Mouse (Mus musculus) stomach, embryonic 14.5 days (tissue): ENCODE data around the gene Zkscan17. TPM values are rescaled to one million over a fixed set of nuclear protein-coding genes. Genes with fewer than 3 reads are reported as not detected.
"Not testable (repeated sequence)": the region's sequence is repeated elsewhere in the genome, so short reads cannot be mapped to it uniquely, and the experiment has no call there.

Experiments used
- ATAC-seq: fragments of 200-750 bp; cut with Nextera tagmentation; 2 replicates; pipeline ENCODE4 v1.8.0; 2017; ENCODE audit warnings: low read depth, moderate TSS enrichment; ENCODE audit not compliant: insufficient number of reproducible peaks, insufficient read depth, low FRiP score
- H3K27ac ChIP-seq: fragments of 300-500 bp; sonication (generic); 2 replicates; pipeline ENCODE4 v1.5.1; 2014; ENCODE audit warnings: mild to moderate bottlenecking, low read length, moderate library complexity, mixed read lengths
- H3K27me3 ChIP-seq: fragments of 300-500 bp; sonication (generic); 2 replicates; pipeline ENCODE4 v1.6.1; 2014; ENCODE audit warnings: low read length, control low read depth, mixed read lengths; ENCODE audit not compliant: control insufficient read depth, insufficient read depth
- H3K36me3 ChIP-seq: fragments of 300-500 bp; sonication (generic); 2 replicates; pipeline ENCODE4 v1.6.1; 2014; ENCODE audit warnings: mild to moderate bottlenecking, control low read depth, low read length, moderate library complexity, mixed read lengths; ENCODE audit not compliant: control insufficient read depth, insufficient read depth
- H3K4me1 ChIP-seq: fragments of 300-500 bp; sonication (generic); 2 replicates; pipeline ENCODE4 v1.6.1; 2014; ENCODE audit warnings: low read length, control low read depth, mixed read lengths; ENCODE audit not compliant: control insufficient read depth, insufficient read depth
- H3K4me2 ChIP-seq: fragments of 300-500 bp; sonication (generic); replicated peaks from 2 replicates; pipeline ENCODE4 v1.6.1; 2014; ENCODE audit warnings: low read depth, low read length, control low read depth
- H3K4me3 ChIP-seq: fragments of 300-500 bp; sonication (generic); 2 replicates; pipeline ENCODE4 v1.5.1; 2014; ENCODE audit warnings: low read depth, low read length, control low read depth
- H3K9ac ChIP-seq: fragments of 300-500 bp; sonication (generic); replicated peaks from 2 replicates; pipeline ENCODE4 v1.6.1; 2014; ENCODE audit warnings: low read depth, mild to moderate bottlenecking, control low read depth, low read length, moderate library complexity, mixed read lengths
- H3K9me3 ChIP-seq: fragments of 300-500 bp; sonication (generic); 2 replicates; pipeline ENCODE4 v1.6.1; 2016; ENCODE audit warnings: low read depth, low read length, control low read depth; ENCODE audit not compliant: control insufficient read depth
- WGBS: fragments of 180-500 bp; shearing (Covaris S2); extraction: QIAGEN DNeasy Blood & Tissue Kit; methylation state at CpG from one replicate; pipeline ENCODE4 v1.1.7; 2014; 5-methylcytosine and 5-hydroxymethylcytosine counted together
- polyA plus RNA-seq: library from polyadenylated mRNA; unstranded; fragments of >200 nt; fragmentation: Nextera tagmentation; extraction: Ambion mirVana; gene quantifications from 2 replicates; pipeline ENCODE4 v1.2.1, GENCODE M21; 2014

Zkscan17 gene
- polyA plus RNA-seq = 19.4 and 20.9 TPM in 2 replicates

DNA sequence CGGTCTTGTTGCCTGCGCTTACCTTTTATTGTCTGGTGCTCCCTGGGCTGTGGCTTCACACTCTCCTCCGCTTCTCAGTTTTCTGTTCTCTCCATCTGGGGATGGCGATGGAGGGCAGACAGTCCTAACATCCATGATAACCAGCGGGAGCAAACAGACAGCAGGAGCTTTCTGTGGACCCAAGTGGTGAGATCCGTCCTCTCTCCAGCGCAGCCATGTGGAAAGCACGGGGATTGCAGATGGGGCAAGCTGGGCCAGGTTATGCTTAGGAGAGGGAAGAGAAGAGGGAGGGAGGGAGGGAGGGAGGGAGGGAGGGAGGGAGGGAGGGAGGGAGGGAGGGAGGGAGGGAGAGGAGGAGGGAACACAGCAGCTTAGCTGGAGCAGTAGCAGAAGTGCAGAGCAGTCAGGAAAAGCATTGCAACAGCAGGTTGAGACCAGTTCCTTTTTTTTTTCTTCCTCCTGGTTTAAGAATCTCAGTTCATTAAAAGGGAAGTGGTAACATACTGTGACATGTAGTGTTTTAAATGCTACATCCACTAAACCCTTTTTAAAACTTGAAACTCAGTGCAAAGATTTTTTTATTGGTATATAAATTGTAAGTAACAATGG is at the start of gene Zkscan17:
Gene Zkscan17, minus strand, starts transcription at position 280 of the 609 bp plus-strand sequence.
- ATAC-seq = no peak
- no peaks in the 10 kb centered on the region for H3K36me3 ChIP-seq
- H3K27me3 ChIP-seq = no peaks in the 10 kb centered on the region
- no peak within 1 kb of the TSS for H3K4me3 ChIP-seq
- H3K4me2 ChIP-seq = no peak within 1 kb of the TSS
- no peaks in the 10 kb centered on the region for H3K9me3 ChIP-seq
- H3K9ac ChIP-seq = no peak within 1 kb of the TSS
- H3K4me1 ChIP-seq = no peaks in the 10 kb centered on the region
- WGBS = 48% methylated on average over 8 of the region's 8 CpGs
- no peak within 1 kb of the TSS for H3K27ac ChIP-seq

DNA sequence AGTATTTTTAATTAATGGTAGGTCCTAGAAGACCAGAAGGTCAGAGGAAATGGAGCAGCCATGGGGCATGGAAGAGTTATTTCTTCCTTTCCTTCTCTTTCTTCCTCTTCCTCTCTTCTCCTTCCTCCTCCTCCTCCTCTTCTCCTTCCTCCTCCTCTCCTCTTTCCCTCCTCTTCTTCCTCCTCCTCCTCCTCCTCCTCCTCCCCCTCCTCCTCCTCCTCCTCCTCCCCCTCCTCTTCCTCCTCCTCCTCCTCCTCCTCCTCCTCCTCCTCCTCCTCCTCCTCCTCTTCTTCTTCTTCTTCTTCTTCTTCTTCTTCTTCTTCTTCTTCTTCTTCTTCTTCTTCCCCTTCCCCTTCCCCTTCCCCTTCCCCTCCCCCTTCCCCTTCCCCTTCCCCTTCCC is 49.6 kb upstream of the Zkscan17 start, which contains the start of gene Olfr222:
Gene Olfr222, minus strand, starts transcription at position 101 of the 400 bp plus-strand sequence.
- H3K27ac ChIP-seq, H3K9ac ChIP-seq, H3K36me3 ChIP-seq, H3K4me3 ChIP-seq, H3K27me3 ChIP-seq, H3K4me2 ChIP-seq, H3K9me3 ChIP-seq, H3K4me1 ChIP-seq, ATAC-seq: not testable (repeated sequence)

DNA sequence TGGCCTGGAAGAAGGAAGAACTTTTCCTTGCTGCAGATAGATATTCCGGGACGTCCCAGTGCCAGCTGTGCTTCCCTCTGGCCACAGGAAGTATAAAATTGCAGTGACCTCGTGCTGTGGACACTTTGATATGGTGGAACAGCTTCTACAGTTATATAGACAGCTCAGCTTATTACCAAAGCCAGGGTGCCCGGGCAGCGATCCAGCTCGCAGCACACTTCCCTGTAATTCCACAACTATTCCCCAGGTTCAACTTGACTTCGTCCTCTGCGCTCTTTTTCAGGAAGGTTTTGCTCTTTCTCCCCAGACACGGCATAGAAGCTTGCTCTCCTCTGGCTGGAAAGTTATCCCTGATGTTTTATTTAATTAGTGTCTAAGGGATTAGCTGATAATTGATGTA is 49.2 kb upstream of the Zkscan17 start:
- no peak for ATAC-seq
- Histone ChIP-seq H3K27ac (no peak overlapping the region), H3K36me3 (no peaks in the 10 kb centered on the region)

DNA sequence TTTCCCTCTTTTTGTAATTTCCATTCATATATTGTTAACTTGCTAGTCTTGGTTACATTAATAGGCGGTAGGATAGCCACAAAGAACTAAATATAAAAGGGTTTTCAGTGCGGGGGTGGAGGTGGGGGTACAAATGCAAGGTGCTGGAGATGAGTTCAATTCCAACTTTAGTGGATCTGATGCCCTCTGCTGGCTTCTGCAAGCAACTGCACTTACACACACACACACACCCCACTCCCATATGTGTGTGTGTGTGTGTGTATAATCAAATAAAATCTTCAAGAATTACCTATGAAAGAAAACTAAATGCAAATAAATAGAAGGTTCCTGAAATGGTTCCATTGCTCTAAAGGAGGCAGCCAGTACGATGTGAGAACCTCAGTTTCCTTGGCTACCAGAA is 42.8 kb upstream of the Zkscan17 start:
- Histone ChIP-seq H3K9me3 (no peaks in the 10 kb centered on the region), H3K27ac (no peak overlapping the region), H3K27me3 (0 out of 2 replicates have a peak, but pooled peaks cover 3% of the 10 kb centered on the region), H3K4me2 (no peak overlapping the region), H3K4me3 (no peak overlapping the region), H3K9ac (no peak overlapping the region), H3K36me3 (no peaks in the 10 kb centered on the region), H3K4me1 (no peaks in the 10 kb centered on the region)
- ATAC-seq = no peak
- 60% methylated on average over 3 of the region's 3 CpGs for whole genome bisulfite sequencing

More for the DNA sequence above, 49.2 kb upstream of the Zkscan17 start:
- Histone ChIP-seq H3K4me2 (no peak overlapping the region), H3K4me3 (no peak overlapping the region), H3K4me1 (no peaks in the 10 kb centered on the region), H3K9me3 (no peaks in the 10 kb centered on the region), H3K9ac (no peak overlapping the region), H3K27me3 (peaks cover 6% of the 10 kb centered on the region; the same call in 1 of the 2 replicates)
- 51% methylated on average over 9 of the region's 9 CpGs for WGBS

DNA sequence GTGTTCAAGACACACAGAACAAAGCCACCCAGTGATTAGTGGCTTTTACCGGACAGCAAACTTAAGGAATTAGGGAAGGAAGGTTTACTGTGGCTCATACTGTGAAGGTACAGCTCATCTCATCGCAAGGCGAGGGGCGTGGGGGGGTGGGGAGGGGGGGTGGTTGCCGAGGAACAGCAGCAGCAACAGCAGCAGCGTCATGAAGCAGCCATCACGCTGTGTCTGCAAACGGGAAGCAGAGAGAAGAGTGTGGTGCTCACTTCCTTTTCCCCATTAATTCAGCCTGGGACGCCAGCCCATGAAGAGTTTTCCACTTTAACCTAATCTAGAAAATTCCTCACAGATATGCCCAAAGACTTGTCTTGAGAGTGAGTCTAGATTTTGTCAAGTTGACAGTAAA is 36.3 kb upstream of the Zkscan17 start:
- H3K9me3 ChIP-seq = no peaks in the 10 kb centered on the region
- no peak overlapping the region for H3K4me2 ChIP-seq
- no peaks in the 10 kb centered on the region for H3K27me3 ChIP-seq
- H3K27ac ChIP-seq = no peak overlapping the region
- H3K9ac ChIP-seq = no peak overlapping the region
- ATAC-seq = no peak
- no peaks in the 10 kb centered on the region for H3K4me1 ChIP-seq
- WGBS = 66% methylated on average over 9 of the region's 9 CpGs
- H3K36me3 ChIP-seq = no peaks in the 10 kb centered on the region
- H3K4me3 ChIP-seq = no peak overlapping the region

DNA sequence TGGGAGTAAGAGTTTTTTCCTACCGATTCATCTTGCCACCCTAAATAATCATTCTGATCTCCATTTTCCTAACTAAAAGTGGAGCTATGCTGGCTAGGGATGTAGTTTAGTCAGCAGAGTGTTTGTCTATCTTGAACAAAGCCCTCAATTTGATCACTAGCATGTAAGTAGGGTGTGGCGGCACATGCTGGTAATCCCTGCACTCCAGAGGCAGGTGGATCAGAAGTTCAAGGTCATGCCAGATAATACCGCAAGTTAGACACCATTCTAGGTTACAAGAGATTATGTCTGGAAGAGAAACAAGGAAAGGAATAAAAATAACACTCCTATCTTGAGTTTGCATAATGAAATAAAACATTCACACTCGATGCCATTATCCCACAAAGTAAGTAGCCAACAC is 35.8 kb upstream of the Zkscan17 start:
- no peak for ATAC-seq
- H3K4me2 ChIP-seq = no peak overlapping the region
- H3K9me3 ChIP-seq = no peaks in the 10 kb centered on the region
- H3K36me3 ChIP-seq = no peaks in the 10 kb centered on the region
- H3K4me3 ChIP-seq = no peak overlapping the region
- no peak overlapping the region for H3K27ac ChIP-seq
- no peaks in the 10 kb centered on the region for H3K27me3 ChIP-seq
- H3K4me1 ChIP-seq = no peaks in the 10 kb centered on the region
- 92% methylated on average over 4 of the region's 4 CpGs for WGBS
- no peak overlapping the region for H3K9ac ChIP-seq

DNA sequence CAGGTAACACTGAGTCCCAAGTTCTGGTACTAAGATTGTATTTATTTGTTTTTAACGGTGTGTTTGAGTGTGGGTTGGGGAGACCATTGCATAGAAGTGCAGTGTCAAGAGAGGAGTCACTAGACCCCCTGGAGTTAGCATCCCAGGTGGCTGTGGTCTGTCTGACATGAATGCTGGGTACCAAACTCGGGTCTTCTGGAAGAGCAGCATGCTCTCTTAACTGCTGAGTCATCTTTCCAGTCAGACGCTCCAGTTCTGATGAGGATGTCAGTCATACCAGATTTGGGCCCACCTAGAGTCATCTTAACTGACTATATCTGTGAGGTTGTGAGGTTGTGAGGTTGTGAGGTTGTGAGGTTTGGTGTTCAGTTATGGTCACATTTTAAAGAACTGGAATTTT is 34.4 kb upstream of the Zkscan17 start:
- H3K9ac ChIP-seq = no peak overlapping the region
- no peaks in the 10 kb centered on the region for H3K36me3 ChIP-seq
- no peaks in the 10 kb centered on the region for H3K9me3 ChIP-seq
- no peaks in the 10 kb centered on the region for H3K27me3 ChIP-seq
- no peak overlapping the region for H3K4me2 ChIP-seq
- 69% methylated on average over 3 of the region's 3 CpGs for WGBS
- no peak overlapping the region for H3K27ac ChIP-seq
- H3K4me3 ChIP-seq = no peak overlapping the region
- ATAC-seq = no peak
- H3K4me1 ChIP-seq = no peaks in the 10 kb centered on the region

DNA sequence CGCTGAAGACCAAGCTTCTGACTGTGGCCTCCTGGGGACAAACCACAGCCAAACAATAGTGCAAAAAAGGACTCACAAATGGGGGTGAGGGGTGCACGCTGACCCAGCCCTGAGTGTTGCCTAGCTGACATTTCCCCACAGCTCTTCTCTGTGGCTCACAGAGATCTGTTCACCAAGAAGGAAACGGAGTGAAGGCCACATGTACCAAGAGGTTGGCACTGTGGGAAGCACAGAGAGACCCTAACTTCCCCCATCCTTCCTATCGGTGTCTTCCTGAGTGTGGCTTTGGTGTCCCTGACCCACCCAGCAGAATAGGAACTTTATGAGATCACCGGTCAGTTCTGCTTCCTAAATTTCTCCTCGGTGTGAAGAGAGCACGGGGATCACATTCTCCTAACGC is 28.0 kb upstream of the Zkscan17 start:
- Histone ChIP-seq H3K4me1 (no peaks in the 10 kb centered on the region), H3K36me3 (no peaks in the 10 kb centered on the region), H3K9me3 (no peaks in the 10 kb centered on the region), H3K27me3 (no peaks in the 10 kb centered on the region), H3K27ac (no peak overlapping the region), H3K4me3 (no peak overlapping the region), H3K4me2 (no peak overlapping the region), H3K9ac (no peak overlapping the region)
- 82% methylated on average over 8 of the region's 8 CpGs for WGBS
- ATAC-seq = no peak

DNA sequence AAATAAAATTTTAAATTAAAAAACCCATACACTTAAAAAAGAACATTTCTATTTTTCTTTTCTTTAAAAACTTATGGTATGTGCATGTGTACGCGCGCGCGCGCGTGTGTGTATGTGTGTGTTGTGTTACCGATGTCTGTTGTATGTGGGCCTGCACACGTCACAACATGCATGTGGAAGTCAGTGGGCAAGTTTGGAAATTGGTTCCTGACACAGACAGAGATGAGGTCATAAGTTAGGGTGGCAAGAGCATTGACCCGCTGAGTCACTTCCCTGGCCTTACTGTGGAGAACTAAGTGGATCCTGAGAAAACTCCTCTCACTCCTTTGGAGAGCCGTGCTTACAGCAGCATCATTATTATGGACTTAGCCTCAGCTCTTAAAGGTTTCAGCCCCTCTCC is 27.6 kb upstream of the Zkscan17 start:
- Histone ChIP-seq H3K27ac (no peak overlapping the region), H3K36me3 (no peaks in the 10 kb centered on the region), H3K4me1 (no peaks in the 10 kb centered on the region), H3K9ac (no peak overlapping the region), H3K9me3 (no peaks in the 10 kb centered on the region), H3K4me2 (no peak overlapping the region), H3K27me3 (no peaks in the 10 kb centered on the region), H3K4me3 (no peak overlapping the region)
- 96% methylated on average over 11 of the region's 11 CpGs for WGBS
- no peak for ATAC-seq
